Mouse (Mus musculus): ENCODE data around the gene Ifih1. TPM values are rescaled to one million over a fixed set of nuclear protein-coding genes. Genes with fewer than 3 reads are reported as not detected.

Gene Ifih1
- polyA plus RNA-seq, 1 experiment from 2014 or later, result 2.1 TPM

DNA sequence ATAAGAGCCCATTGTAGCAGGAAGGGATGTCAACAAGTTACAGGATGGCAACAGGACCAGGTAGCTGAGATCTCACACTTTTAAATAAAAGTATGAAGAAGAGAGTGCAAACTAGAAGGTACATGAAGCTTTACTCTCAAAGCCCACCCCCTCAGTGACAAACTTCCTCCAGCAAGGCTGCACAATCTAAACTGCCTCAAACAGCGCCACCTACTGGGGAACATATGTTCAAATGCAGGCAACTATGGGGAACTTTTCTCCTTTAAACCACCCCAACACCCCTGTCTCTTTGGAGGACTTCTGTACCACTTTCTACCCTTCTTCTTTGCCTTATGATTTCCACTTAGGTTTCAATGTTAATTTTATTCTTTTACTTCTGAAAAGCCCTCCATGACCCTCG, 88.6 kb downstream of the Ifih1 start:
- no peak overlapping the region for H3K9ac ChIP-seq (replicated peaks; ENCODE audit: low read length)
- no peaks in the 10 kb centered on the region for H3K27me3 ChIP-seq (ENCODE audit: control insufficient read depth, insufficient read depth, low read length)
- no peaks in the 10 kb centered on the region for H3K4me1 ChIP-seq (ENCODE audit: control insufficient read depth, insufficient read depth, low read length)
- no peak overlapping the region for H3K4me2 ChIP-seq (ENCODE audit: low read length)
- WGBS, result 64% methylated on average over 2 of the region's 2 CpGs
- ATAC-seq (ENCODE audit: low FRiP score, low TSS enrichment) (no peak), DNase-seq (no peak)
- no peak overlapping the region for H3K27ac ChIP-seq (replicated peaks; ENCODE audit: low read depth, low read length)
- H3K9me3 ChIP-seq (ENCODE audit: control insufficient read depth, low read length), result no peaks in the 10 kb centered on the region
- H3K36me3 ChIP-seq (ENCODE audit: control insufficient read depth, insufficient read depth, low read length), result no peaks in the 10 kb centered on the region
- no peak overlapping the region for H3K4me3 ChIP-seq (replicated peaks; ENCODE audit: low read depth, low read length)

DNA sequence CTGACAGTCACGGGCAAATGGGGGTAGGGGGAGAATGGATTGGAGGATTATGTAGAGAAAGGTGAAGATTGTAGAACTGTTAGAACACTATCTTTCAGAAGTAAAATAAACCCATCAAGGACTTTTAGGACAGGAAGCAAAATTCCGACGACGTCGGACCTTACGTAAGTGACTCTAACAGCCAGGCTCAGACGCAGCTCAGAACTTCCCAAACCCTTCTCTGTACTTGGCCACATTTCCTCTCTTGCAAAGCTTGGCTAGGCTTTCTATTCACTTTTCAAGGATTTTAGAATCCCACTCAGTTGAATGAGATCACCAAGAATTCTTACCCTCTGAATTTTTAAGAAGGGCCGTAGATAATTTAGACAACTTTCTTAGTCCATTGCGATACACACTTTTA, 89.7 kb downstream of the Ifih1 start:
- Histone ChIP-seq H3K4me3 (replicated peaks; ENCODE audit: low read depth, low read length) (no peak overlapping the region), H3K4me2 (ENCODE audit: low read length) (no peak overlapping the region), H3K27me3 (ENCODE audit: control insufficient read depth, insufficient read depth, low read length) (no peaks in the 10 kb centered on the region), H3K9me3 (ENCODE audit: control insufficient read depth, low read length) (no peaks in the 10 kb centered on the region), H3K36me3 (ENCODE audit: control insufficient read depth, insufficient read depth, low read length) (no peaks in the 10 kb centered on the region), H3K4me1 (ENCODE audit: control insufficient read depth, insufficient read depth, low read length) (no peaks in the 10 kb centered on the region), H3K9ac (replicated peaks; ENCODE audit: low read length) (no peak overlapping the region), H3K27ac (replicated peaks; ENCODE audit: low read depth, low read length) (no peak overlapping the region)
- WGBS, result 91% methylated on average over 9 of the region's 9 CpGs
- no peak for ATAC-seq (ENCODE audit: low FRiP score, low TSS enrichment)
- DNase-seq, result no peak

DNA sequence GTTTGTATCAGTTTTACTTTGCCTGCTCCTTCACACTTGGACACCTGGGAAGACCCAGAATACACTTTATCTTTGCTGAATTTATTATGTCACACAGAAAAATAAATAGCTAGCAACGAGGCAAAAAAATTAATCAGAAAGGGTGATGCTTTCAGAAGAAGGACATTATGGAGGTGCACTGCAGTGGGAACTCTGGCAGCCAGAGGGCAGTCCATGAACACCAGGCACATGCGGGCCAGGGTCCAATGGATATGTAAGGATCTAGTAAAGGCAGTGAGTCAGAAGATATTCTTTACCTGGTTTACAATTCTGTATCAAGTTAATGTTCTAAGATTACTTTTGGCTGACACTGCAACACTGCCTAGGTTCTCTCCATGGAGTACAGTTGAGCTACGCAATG, 96.4 kb downstream of the Ifih1 start:
- H3K27me3 ChIP-seq (ENCODE audit: control insufficient read depth, insufficient read depth, low read length), result no peaks in the 10 kb centered on the region
- no peak overlapping the region for H3K9ac ChIP-seq (replicated peaks; ENCODE audit: low read length)
- H3K9me3 ChIP-seq (ENCODE audit: control insufficient read depth, low read length), result no peaks in the 10 kb centered on the region
- 87% methylated on average over 3 of the region's 3 CpGs for WGBS
- H3K4me2 ChIP-seq (ENCODE audit: low read length), result no peak overlapping the region
- no peak overlapping the region for H3K4me3 ChIP-seq (replicated peaks; ENCODE audit: low read depth, low read length)
- no peak overlapping the region for H3K27ac ChIP-seq (replicated peaks; ENCODE audit: low read depth, low read length)
- no peaks in the 10 kb centered on the region for H3K36me3 ChIP-seq (ENCODE audit: control insufficient read depth, insufficient read depth, low read length)
- DNase-seq (no peak), ATAC-seq (ENCODE audit: low FRiP score, low TSS enrichment) (no peak)
- no peaks in the 10 kb centered on the region for H3K4me1 ChIP-seq (ENCODE audit: control insufficient read depth, insufficient read depth, low read length)

DNA sequence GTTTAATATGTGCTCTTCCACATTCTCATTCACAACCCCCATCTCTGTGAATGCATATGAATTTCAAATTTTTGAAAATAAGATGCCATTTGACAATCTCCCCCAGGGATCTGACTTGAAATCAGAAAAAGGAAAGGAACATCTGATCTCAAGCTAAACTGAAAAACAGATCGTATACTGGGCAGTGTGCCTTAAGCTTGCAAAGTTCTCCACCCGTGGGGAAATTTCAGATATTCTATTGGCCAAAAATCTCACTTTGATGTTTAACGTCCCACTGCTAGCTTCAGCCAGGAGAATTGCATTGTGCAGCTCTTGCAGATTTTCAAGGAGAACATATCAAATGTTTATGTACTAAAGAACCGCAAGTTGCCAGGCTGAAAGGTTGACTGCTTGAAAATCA, 96.9 kb downstream of the Ifih1 start:
- H3K4me1 ChIP-seq (ENCODE audit: control insufficient read depth, insufficient read depth, low read length), result no peaks in the 10 kb centered on the region
- no peaks in the 10 kb centered on the region for H3K36me3 ChIP-seq (ENCODE audit: control insufficient read depth, insufficient read depth, low read length)
- no peak overlapping the region for H3K4me2 ChIP-seq (ENCODE audit: low read length)
- no peak overlapping the region for H3K27ac ChIP-seq (replicated peaks; ENCODE audit: low read depth, low read length)
- H3K27me3 ChIP-seq (ENCODE audit: control insufficient read depth, insufficient read depth, low read length), result no peaks in the 10 kb centered on the region
- no peak overlapping the region for H3K9ac ChIP-seq (replicated peaks; ENCODE audit: low read length)
- DNase-seq (no peak), ATAC-seq (ENCODE audit: low FRiP score, low TSS enrichment) (no peak)
- 77% methylated on average over 4 of the region's 4 CpGs for WGBS
- no peak overlapping the region for H3K4me3 ChIP-seq (replicated peaks; ENCODE audit: low read depth, low read length)
- no peaks in the 10 kb centered on the region for H3K9me3 ChIP-seq (ENCODE audit: control insufficient read depth, low read length)

DNA sequence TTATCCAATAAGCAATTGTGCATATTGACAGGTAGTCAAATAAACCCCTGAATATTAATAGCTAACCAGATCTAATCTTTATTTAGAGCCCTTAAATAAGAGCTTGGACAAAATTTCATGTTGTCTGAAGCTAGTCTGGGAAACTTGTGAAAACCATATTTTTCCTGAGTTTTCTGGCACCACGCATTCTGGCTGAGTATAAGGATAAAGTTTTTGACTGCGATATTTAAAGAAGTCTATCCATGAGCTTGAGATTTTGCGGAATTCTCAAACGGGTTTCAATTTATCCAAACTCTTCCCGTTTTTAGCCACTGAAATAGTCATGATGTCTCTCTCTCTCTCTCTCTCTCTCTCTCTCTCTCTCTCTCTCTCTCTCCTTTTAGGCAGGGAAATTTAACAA, 98.0 kb downstream of the Ifih1 start:
- no peak overlapping the region for H3K9ac ChIP-seq (replicated peaks; ENCODE audit: low read length)
- WGBS, result 96% methylated on average over 5 of the region's 5 CpGs
- no peak overlapping the region for H3K27ac ChIP-seq (replicated peaks; ENCODE audit: low read depth, low read length)
- no peak overlapping the region for H3K4me2 ChIP-seq (ENCODE audit: low read length)
- H3K4me1 ChIP-seq (ENCODE audit: control insufficient read depth, insufficient read depth, low read length), result no peaks in the 10 kb centered on the region
- H3K9me3 ChIP-seq (ENCODE audit: control insufficient read depth, low read length), result no peaks in the 10 kb centered on the region
- ATAC-seq (ENCODE audit: low FRiP score, low TSS enrichment) (no peak), DNase-seq (no peak)
- H3K27me3 ChIP-seq (ENCODE audit: control insufficient read depth, insufficient read depth, low read length), result no peaks in the 10 kb centered on the region
- H3K4me3 ChIP-seq (replicated peaks; ENCODE audit: low read depth, low read length), result no peak overlapping the region
- H3K36me3 ChIP-seq (ENCODE audit: control insufficient read depth, insufficient read depth, low read length), result no peaks in the 10 kb centered on the region

Other genes with a start within 250 kb of the Ifih1 start
- gene Dpp4, start 234.0 kb downstream of the Ifih1 start, polyA plus RNA-seq (2014; fragmentation: Nextera tagmentation; extraction: Ambion mirVana), result 0.72 and 1.5 TPM in 2 replicates
- gene Gcg, start 162.6 kb downstream of the Ifih1 start, polyA plus RNA-seq (2014; fragmentation: Nextera tagmentation; extraction: Ambion mirVana), result 0.79 and 1.3 TPM in 2 replicates
- gene Fap, start 72.2 kb downstream of the Ifih1 start, polyA plus RNA-seq (2014; fragmentation: Nextera tagmentation; extraction: Ambion mirVana), result 0.13 and 0.96 TPM in 2 replicates
- gene Gca, start 18.0 kb upstream of the Ifih1 start, polyA plus RNA-seq (2014; fragmentation: Nextera tagmentation; extraction: Ambion mirVana), result 4.0 and 4.3 TPM in 2 replicates